Mouse (Mus musculus): ENCODE measurements at regions not wholly inside any gene's neighbourhood (a gene's known extent, or its start where the extent isn't known, plus 50 kb on each side); places are given as distances from the start of the nearest gene placed in this dataset.

DNA sequence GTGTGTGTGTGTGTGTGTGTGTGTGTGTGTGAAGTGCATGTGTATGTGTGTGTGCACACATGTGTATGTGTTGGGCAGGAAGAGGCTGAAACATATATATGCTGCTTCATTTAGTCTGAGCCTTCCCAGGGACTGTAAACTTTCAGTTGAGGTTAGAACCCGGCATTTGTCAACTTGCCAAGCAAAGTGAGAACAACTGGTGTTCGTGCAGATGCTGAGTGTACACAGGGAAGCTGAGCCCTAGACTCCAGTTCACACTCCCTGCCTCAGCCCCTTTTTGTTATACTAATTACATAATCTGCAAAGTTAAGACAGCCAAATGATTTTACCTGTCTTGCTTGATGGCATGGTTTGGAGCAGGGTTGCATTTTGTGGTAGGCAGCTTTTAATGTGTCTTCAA, 87.7 kb upstream of the Pkn2 start:
- DNase-seq (ENCODE audit: low read depth, low spot score): no peak

GRCm38 (mm10) chr3:142965604-142966003, 83.8 kb upstream of the Pkn2 start:
- DNase-seq (ENCODE audit: low read depth, low spot score): no peak

DNA sequence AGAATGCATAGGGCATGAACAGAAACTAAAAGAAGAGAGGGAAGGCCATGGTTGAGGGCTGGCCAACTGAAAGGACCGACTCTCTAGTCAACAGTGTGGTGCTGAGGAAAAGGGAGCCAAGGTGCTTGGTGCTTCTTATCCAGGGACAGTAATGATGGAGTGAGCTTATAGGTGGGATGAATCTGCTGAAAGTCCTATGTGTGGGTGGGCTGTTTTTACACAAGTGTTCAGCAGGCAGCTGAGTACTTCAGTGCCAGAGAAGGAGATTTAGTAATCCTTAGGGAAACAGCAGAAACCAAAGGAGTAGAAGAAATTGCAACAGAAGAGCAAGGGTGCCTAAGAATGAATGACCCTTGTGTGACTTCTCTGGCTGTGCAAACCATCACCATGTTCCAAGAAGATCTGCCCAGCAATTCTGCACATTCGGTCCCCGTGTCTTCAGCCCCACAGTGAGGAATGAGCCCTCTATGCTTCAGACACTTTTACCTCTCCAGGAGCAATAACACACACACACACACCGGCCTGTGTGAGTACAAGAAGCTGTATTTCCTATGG, 82.1 kb upstream of the Pkn2 start:
- DNase-seq (ENCODE audit: low read depth, low spot score): no peak

- peak; percentile 16 for DNase-seq (ENCODE audit: low read depth, low spot score)
Measured at GRCm38 (mm10) chr3:142957768-142958167, 76.0 kb upstream of the Pkn2 start.

DNA sequence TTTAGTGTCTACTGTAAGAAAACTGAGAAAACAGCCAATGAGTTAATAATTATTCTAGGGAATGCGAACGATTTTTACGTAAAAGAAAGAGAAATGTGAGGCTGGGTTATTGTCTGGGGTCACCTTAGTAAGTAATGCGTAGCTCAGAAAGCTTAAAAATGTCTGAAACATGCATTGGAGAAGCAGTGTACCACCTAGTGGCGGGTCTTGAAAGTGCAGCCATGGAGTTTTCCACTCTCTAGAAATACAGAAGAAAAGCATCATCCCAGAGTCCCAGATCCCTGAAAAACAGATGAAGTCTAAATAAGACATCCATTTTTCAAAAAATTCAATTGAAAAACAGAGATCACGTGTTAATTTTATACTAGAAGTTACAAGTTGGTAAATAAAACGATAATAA, 67.0 kb upstream of the Pkn2 start:
- peak; percentile 85 for DNase-seq (ENCODE audit: low read depth, low spot score)

GRCm38 (mm10) chr3:142941319-142942024, 59.7 kb upstream of the Pkn2 start:
- DNase-seq (ENCODE audit: low read depth, low spot score): no peak

- DNase-seq (ENCODE audit: low read depth, low spot score): no peak
Measured at GRCm38 (mm10) chr3:142940874-142941273, 59.1 kb upstream of the Pkn2 start.

DNA sequence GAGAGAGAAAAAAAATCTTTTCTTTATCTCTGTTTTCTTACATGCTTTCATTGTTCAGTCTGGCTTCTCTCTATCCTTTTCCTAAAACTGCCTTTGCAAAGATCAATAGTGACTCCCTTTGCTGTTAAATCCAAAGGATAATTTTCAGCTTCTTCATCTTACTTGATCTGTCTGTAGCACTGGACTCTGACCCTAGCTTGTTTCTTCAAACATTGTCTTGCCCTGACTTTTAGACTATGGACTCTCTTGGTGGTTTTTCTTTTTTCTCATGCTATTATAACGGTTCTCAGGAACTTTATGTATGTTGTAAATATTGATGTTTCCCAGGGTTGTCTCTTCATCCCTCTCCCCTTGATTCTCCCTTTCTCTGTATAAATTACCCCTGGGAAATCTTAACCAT, 58.0 kb upstream of the Pkn2 start:
- DNase-seq (ENCODE audit: low read depth, low spot score): no peak

DNA sequence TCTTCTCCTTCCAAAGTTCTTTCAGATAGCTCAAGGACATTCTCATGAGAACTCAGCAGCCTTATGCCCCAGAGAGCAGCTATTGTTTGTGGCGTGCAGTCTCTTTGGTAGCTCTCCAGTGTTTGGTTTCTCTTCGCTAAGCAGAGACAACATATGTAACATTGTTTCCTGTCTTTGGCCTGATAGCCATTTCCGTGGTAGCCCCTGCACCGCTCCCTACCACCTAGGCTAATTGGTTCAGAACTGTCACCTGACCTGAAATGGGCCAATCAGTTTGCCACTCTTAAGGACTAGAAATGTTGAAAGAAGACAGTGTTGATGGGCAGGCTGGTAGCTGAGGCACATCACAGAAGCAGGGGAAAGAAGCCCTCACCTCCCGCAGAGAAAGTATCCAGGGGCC, 54.1 kb upstream of the Pkn2 start:
- peak; percentile 51 for DNase-seq (ENCODE audit: low read depth, low spot score)

GRCm38 (mm10) chr3:142934326-142934725, 52.5 kb upstream of the Pkn2 start:
- no peak for DNase-seq (ENCODE audit: low read depth, low spot score)

DNA sequence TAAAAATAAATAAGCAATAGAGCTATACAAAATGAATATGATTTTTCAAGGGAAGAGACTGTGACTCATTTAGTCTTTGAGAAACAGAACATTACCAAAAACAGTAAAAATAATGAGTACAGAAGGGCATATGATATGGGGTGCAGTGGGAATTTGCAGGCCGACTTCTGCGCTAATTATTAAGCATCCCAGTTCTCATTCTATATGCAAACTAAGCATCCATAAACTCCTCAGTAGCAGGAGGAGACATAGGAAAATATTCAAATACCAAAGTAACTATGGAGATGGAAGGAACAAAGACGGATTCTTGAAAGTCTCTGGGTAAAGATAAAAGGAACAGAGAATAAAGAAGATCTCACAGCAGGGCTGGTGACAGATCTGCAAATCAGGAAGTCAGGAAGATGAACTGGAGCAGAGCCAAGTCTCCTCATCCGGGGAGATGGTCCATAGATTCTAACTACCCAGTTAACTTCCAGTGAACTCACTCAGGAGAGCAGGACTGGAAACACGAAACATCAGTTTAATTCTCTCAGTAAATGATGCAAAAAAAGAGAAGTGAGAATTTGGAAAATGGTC, 52.0 kb upstream of the Pkn2 start:
- DNase-seq (ENCODE audit: low read depth, low spot score): no peak

Measured in ZHBTc4 (cell line).